In genomic region chr14:17988580-17988979, GRCm38 (mm10) we compare ENCODE assay signal across 15 mouse cellular contexts.
"Had no signal": no experiment of that assay in that cellular context is flagged by ENCODE, and none has a peak within 500 bp of the region (broad histone marks: within the 10 kb centered on the region; RNA-seq: fewer than 3 reads in every experiment).

No protein-coding gene starts in this region.

- DNase-seq: gastrocnemius, adult 2 months; gastrocnemius, postnatal 10 days; gastrocnemius, postnatal 25 days; heart, adult 2 months; heart, postnatal 14 days; heart, postnatal 4 days; kidney, adult 18-20 months; kidney, adult 8-10 months; kidney, postnatal 10 days; kidney, postnatal 25 days; kidney, postnatal 4 days; liver had no signal

- ATAC-seq: hindbrain, embryonic 16.5 days; inflammation-experienced regulatory T-cells, adult 6 months; intestine, postnatal 0 days had no signal
